Mouse (Mus musculus) embryo, embryonic 10.5 days (tissue): ENCODE results near the gene Flt3l.
"Not testable (repeated sequence)": the region's sequence is repeated elsewhere in the genome, so short reads cannot be mapped to it uniquely, and the experiment has no call there.

Source experiments
- DNase-seq: peaks from one replicate; pipeline ENCODE4 v3.0.0-alpha.2; 2015; ENCODE audit warnings: low spot score

Flt3l gene

DNA sequence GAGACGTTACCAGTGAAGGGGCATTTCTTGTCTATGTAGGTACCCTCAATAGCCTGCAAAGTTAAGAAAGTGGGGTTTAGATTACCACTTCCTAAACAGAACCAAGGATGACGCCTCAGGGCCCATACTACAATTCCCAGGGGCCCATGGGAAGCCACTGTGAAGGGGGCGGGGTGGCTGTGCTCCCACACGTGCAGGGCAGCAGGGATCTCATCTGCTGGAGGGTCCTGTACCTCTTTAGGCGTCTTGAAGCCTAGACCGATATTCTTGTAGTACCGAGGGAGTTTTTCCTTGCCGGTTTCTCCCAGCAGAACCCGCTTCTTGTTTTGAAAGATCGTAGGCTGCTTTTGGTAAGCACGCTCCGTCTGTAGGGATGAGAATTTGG, 13.1 kb downstream of the Flt3l start:
- DNase-seq: no peak

DNA sequence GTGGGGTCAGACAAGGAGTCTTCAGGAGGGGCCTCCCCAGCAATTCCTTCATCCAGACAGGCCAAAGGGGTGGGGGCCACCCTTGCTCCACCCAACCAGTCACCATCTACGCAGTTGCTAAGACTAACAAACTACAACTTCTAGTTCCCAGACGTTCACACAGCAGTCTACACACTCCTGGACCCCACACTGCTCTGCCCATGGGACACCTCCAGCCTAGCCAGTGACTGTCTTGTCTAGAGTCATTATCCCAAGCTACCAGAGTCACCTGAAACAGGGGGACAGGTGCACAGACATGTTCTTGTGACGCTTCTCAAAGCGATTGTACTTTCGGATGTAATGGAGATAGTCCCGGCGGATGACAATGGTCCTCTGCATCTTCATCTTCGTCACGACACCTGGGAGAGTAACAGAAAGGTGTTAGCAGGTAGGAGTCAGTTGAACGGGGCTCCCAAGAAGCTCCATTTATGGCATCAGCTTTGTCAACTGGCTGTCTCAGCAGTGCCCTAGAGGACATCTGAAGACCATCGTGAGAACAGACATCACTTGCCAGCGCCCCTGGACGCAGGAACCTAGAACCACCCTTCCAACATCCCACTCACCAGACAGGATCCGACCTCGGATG, 13.6 kb downstream of the Flt3l start:
- DNase-seq: no peak

DNA sequence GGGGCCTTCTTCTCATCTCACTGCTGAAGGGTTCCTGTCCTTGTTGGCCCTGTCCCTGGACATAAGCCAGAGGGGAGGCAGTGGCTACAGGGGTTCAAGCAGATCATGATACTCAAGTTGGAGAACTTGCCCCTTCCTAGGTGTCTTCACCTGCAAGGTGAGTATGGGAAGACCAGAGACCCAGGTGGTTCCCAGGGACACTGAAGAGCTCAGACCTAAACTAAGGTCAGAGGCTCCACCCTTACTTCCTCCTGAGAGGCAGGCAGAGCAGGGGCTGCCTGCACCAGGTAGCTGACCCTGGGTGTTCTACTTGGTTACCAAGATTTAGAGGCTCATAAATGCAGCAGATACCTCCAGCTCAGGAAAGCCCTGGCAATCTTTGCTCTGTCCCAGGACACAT, 14.3 kb downstream of the Flt3l start:
- no peak for DNase-seq

DNA sequence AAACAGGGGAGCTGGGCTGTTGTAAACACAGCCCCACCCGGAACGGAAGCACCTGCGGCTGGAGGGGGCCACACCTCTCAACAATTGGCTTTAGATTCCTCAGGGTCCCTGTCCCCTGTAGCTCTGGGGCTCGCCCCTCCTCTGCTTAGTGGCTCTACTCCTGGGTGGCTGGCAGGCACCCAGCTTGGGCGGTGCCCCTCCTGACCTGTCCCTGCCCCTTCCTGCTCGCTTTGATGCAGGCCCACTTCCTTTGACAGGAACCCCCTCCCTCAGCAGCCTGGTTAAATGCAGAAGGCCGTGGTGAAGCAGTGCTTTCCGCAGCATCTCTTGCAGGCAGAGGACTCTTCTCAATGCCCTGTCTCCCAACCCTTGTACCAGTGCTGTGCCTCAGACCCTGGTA, 14.8 kb downstream of the Flt3l start:
- DNase-seq: no peak

DNA sequence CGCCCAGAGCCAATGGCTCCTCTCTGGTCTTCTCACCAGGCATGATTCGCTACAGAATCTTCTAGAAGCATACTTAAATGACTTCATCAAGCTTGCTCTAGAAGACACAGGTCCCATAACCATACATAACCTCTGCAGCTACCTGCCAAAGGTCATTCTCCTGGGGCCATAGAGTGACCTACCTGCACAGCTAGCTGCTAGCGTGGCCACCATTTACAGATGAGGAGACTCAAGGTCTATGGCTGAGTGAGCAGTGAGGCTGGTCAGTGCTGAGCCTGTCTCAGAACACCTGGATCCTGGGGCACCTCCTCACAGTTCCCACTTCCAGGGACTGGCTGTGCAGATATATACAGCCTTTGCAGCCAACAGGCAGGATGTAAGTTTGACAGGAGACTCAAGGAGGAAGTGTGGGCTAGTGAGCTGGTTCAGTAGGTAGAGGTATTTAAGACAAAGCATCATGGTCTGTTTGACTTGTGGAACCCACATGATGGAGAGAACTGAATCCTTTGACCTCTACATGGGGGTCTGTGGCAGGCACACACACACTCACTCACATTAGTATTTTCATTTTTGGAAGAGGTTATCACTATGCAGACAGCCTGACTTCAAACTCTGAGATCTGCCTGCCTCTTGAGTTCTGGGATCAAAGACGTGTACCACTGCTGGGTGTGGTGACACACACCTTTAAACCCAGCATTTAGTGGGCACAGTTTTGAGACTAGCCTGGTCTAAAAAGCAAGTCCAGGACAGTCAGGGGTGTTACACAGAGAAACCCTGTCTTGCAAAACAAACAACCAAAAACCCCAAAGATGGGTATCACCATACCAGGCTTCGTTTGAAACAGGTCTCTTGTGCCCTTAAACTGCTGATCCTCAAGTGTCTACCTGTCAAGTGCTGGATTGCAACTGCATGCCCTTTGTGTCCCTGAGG, 16.2 kb downstream of the Flt3l start:
- no peak for DNase-seq

DNA sequence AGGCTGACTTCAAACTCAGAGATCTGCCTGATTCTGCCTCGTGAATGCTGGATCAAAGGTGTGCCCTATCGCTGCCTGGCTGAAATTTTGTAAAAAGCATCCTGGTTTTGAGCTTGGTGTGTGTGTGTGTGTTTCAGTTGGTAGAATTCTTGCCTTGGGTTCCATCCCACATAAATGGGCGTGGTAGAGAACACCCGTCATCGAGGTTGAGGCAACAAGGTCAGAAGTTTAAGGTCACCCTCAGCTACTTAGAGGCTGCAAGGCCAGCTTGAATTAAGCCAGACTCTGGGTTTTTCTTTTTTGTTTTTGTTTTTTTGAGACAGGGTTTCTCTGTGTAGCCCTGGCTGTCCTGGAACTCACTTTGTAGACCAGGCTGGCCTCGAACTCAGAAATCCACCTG, 17.9 kb downstream of the Flt3l start:
- no peak for DNase-seq

DNA sequence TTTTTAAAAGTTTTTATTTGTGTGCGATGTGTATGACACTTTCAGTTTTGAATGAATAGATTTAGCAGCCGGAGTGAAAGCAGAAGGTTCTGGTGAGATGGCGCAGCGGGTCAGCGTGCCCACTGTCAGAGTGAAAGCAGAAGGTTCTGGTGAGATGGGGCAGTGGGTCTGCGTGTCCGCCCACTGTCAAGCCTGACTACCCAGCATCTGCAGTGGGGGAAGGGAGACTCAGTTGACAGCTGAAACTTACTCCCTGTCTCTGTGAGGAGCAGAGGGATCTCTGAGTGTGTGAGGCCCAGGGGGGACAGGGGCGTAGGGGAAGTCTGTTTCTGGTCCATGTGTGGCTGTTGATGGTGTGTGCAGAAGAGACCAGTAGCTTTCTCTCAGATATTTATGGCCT, 18.7 kb downstream of the Flt3l start:
- DNase-seq: no peak

DNA sequence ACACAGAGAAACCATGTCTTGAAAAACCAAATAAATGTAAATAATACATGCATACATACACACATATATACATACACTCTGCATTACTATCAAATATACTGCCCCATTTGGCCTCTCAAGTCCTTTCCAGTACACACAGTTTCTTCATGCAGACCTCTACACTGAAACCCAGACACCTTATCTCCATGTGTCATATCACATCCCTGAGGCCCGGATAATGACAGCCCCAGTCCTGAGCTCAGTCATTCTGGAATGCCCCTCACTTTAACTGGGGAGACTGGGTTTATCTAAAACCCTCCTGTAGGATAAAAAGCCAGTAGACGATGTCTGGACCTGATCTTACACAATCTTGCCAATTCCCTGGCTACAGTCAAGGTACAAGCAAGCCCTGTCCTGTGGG, 22.8 kb downstream of the Flt3l start:
- DNase-seq: no peak

DNA sequence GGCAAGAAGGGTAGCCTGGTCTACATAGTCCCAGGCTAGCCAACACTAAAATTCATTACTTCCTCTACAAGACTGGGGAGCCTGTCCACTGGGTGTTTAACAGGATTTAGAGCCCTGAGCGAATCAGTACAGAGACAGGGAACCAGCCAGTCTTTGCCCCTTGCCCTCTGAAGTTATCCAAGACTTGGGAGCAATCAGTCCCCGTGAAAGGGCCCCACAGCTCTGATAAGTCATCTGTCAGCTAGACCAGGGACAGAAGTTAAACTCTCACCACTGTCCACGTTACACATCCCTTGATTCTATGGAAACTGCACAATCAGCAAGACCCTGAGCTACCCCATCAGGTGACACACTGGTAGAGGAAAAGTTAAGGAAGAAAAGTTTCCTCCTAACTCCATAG, 23.7 kb downstream of the Flt3l start:
- no peak for DNase-seq

DNA sequence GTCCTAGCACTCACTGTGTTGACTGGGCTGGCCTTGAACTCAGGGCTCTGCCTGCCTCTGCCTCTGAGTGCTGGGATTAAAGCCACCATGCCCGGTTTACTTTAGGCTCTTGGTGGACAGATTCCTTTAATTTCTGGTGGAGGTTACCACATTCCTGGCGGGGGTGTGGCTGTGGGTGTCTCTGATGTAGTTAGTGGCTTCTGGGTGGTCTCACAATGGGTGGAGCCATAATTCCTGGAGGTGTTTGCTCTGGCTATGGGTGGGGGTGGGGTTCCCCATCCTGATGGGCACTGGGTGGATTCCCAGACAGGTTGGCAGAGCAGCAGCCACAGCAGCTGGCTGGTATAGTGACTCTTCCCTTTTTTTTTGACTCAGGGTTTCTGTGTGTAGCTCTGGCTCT, 24.3 kb downstream of the Flt3l start:
- no peak for DNase-seq

DNA sequence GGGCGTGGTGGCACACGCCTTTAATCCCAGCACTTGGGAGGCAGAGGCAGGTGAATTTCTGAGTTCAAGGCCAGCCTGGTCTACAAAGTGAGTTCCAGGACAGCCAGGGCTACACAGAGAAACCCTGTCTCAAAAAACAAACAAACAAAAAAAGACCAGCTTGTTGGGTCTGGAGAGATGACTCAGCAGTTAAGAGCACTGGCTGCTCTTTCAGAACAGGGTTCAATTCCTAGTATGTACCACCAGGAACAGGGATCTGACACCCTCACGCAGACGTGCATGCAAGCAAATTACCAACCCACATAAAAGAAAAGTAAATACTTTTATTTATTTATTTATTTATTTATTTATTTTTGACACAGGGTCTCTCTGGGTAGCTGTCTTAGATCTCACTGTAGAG, 26.1 kb downstream of the Flt3l start:
- DNase-seq: not testable (repeated sequence)

DNA sequence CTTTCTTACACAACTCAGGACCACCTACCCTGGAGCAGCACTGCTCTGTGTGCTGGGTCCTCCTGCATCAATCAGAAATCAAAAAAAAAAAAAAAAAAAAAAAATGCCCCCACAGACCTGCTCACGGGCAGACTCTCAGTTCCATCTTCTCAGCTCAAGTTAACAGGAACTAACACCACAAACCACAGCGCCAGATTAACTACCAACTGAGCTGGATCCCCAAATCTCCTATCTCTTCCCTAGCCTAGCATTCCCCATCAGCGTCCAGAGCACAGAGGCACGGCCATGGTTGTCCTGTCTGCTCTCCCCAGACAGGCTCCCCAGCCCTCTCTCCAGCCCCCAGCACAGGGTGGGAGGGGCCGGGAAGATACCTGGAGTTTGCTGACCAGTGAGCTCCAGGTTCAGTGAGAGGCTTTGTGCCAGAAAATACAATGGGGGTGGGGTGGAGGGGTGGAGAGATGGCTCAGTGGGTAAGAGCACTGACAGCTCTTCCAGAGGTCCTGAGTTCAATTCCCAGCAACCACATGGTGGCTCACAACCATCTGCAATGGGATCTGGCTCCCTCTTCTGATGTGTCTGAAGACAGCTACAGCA, 29.1 kb downstream of the Flt3l start:
- no peak for DNase-seq

DNA sequence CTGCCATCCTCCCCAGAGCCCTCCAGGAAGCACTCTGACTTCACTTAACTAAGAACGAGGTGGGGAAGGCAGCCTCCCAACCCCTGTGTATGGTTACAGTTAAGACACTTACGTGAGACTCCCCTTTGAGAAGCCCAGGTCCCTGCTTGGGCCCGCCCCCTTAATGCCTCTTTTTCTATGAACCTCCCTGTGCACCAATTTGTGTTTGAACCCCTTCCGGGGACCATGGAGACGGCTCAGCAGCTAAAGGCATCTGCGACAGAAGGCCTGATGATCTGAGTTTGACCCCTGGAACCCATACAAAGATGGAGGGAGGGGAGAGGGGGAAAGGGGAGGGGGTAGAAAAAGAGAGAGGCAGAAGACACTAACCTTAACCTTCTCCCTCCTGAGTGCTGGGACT, 29.8 kb downstream of the Flt3l start:
- peak; percentile 65 for DNase-seq

DNA sequence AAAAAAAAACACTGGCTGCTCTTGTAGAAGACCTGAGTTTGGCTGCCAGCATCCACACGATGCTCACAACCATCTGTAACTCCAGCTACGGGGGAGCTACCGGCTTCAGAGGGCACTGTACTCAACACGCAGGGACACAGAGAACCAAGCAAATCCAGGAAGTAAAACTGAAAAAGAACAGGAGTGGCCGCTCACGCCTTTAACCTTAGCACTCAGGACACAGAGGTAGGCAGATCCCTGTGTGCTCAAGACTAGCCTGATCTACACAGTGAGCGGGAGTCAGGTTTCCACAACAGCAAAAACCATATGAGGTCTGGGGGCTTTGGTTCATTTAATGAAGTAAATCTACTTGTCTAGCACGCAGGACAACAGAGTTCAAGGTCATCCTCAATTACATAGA, 30.7 kb downstream of the Flt3l start:
- no peak for DNase-seq

DNA sequence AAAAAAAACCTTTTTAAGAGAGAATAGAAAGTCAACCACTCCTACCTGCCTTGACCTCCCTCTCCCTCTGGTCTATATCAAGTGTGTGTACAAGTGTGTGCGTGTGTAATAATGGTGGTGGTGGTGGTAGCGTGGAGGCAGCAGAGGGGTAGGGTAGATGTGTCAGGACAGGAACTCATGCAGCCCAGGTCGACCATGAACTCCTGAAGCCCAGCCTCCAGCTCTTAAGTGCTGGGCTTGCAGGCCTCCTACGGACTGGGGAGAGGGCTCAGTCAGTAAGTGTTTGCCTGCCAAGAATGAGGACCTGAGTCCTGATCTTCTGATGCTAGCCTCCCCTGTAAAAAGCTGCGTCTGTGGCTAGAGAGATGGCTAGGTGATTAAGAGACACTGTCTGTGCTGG, 31.3 kb downstream of the Flt3l start:
- DNase-seq: no peak

DNA sequence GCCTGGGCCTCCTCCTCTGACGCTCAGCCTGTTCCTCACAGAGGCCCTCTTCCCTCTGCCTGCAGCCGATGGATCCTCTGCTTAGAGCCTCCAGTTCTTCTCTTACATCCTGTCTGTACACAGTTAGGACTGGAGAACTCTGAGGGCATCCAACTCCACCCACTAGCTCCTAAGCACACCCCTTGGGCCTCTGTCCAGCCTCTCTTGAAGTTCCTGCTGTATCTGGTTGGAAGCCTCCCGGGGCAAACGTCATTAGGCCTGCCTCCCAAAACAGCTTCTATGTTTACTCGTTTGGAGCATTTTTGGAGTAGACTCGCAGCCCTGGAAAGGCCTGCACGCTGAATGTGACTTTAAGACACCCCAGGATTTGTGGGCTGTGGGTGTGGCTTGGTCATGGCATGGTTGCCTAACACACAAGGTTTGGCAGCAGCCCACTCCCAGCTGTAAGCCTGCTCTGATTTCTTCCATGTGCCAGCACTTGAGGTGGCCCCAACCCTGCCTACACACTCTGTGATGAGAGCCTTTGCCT, 32.5 kb downstream of the Flt3l start, which contains the start of gene Fcgrt:
TSS of gene Fcgrt (minus strand) at position 200 of the 529 bp plus-strand sequence.
- peak; percentile 35 for DNase-seq

DNA sequence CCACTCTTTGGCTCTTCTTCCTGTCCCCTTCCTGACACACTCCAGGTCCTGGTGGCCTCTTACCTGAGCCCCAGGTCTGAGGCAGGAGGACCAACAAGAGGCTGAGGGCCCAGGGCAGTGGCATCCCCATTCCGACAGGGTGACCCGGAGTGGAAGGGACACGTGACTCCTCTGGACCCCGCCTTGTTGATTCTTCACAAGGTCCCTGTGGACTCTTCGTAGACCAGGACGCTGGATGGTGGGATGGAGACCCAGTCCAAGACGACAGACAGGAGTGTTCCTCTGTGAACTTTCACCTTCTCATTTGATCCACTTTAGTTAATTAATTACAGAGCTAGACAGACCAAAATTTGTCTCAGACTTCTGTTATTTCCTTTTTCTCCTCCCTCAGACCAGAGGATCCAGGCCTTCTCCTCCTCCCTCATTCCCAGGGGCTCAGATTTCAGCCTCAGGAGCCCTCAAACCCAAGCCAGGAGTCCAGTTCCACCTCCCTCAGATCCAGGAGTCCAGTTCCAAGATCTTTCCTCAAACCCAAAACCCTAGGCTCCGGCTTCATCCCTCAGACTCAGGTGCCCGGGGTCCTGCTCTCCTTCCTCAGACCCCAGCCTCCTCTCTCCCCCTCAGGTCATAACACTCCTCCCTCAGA, 33.2 kb downstream of the Flt3l start:
- no peak for DNase-seq

DNA sequence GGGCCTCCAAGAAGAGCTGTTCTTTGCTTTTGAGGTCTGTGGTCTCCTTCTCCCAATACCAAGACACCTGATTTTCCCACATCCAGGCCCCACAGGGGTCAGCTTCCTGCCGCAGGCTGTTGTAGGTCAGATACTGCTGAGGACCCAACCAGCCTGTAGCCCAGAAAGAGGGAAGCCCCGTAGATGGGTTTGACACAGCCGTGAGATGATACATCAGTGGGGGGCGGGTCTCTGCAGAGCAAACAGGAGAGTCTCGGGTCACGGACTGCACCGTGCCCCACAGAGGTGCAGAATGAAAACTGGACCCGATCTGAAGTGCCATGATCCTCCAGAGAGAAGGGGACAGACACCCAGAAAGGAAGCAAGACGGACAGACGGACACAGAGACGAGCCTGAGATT, 33.8 kb downstream of the Flt3l start:
- DNase-seq: no peak

DNA sequence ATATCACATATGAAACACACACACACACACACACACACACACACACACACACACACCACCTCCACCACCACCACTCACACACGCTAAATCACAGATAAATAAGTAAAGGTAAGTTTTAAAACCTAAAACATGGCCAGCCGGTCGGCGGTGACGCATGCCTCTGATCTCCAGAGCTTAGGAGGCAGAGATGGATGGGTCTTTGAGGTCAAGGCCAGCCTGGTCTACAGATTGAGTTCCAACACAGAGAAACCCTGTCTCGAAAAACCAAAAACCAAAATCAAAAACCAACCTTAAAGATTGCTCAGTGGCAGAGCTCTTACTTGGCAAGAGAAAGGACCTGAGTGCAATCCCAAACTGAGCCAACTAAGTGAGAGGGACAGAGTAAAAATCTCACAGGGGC, 36.2 kb downstream of the Flt3l start:
- DNase-seq: no peak

DNA sequence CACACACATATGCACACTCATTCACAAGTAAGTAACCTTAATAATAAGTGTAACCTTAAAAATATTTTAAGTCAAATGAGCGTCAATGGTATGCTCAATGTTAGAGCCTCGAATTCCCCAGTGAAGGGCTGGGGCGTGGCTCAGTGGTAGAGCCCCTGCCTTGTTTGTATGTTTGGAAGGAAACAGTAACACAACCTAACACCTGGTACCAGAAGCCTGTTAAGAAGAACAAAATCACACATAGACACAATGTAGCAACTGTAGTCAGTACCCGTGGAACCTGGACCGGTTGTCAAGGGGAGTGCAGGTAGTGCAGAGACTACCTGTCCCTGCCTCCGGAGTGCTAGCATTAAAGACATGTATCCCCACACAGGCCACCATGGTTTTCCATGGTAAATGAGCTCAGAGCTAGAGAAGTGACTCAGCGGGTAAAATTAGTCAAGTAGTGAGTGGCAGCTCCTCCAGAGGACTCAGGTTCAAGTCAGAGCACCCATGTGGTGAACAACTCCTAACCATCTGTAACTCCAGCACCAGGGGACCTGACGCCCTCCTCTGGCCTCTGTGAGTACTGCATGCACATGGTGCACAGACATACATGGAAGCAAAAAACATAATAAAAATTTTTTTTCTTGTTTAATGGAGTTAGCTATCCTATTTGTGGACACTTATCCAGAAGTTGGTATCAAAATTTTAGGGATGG, 37.5 kb downstream of the Flt3l start:
- no peak for DNase-seq

DNA sequence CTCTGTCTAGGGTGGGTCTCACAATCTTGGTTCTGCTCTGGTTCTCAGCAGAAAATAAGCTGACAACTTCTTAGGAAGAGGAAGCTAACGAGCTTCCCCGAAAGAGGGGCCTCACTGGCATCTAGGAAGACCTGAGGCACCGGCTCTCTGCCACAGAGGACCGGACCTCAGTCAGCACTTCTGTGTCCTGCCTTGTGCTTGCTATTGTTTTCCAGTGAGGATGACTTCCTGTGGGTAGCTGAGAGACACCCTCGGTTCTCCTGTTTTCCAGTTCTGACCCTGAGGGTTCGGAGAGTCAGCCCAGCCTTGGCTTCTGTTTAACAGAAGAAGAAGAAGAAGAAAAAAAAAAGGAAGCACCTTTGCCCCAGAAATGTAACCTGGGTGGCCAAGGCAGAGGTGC, 38.8 kb downstream of the Flt3l start:
- no peak for DNase-seq

DNA sequence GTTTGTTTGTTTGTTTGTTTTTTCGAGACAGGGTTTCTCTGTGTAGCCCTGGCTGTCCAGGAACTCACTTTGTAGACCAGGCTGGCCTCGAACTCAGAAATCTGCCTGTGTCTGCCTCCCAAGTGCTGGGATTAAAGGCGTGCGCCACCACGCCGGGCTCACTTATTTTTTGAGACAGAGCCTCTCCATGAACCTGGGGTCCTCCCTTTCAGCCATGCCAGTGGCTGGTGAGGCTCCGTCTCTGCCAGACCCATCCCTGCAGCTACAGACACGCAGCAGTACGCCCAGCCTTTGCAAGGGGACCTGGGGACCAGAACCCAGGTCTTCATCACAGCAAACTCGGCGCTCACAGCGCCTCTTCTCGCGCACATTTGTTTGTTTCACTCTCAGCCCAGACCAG, 40.3 kb downstream of the Flt3l start:
- DNase-seq: not testable (repeated sequence)
